Mouse (Mus musculus): ENCODE measurements around the gene Dock2. TPM values are rescaled to one million over a fixed set of nuclear protein-coding genes. Genes with fewer than 3 reads are reported as not detected.
"Not testable (repeated sequence)": the region's sequence is repeated elsewhere in the genome, so short reads cannot be mapped to it uniquely, and the experiment has no call there.

Gene Dock2
- total RNA-seq (2021), result under 1 TPM; 0.62 to 0.85 TPM
- long read RNA-seq, experiment 1, result 0 reads
- long read RNA-seq, experiment 2, result 0 reads

- DNase-seq (ENCODE audit: low spot score), result no peak
These were observed at the start of gene Dock2 for GRCm38 (mm10) chr11:34783587-34784043. Gene Dock2, minus strand, starts transcription at chr11:34783892.

- DNase-seq (ENCODE audit: low spot score), result no peak
These were observed 49.0 kb upstream of the Dock2 start for GRCm38 (mm10) chr11:34832678-34833077.

DNA sequence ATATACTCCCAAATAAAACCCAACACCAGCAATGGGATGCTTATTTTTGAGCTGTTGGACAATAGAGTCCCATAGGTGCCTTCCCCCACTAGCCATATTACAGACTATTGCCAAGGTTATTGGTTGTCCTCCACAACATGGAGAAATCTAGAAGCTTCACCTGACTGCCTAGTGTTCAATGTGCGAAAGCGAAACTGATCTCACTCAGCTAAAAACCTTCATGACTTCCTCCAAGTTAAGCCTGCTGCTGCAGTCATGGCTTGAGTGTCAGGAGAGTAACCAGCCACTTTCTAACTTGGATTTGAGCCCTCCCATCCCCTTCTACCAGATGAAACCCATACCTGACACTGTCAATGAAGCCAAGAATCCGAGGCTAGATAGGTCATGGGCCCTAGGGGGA is 44.1 kb upstream of the Dock2 start:
- DNase-seq (ENCODE audit: low spot score), result no peak

GRCm38 (mm10) chr11:34826940-34827339 is 43.2 kb upstream of the Dock2 start:
- no peak for DNase-seq (ENCODE audit: low spot score)

- no peak for DNase-seq (ENCODE audit: low spot score)
These were observed 41.1 kb upstream of the Dock2 start for GRCm38 (mm10) chr11:34824791-34825190.

DNA sequence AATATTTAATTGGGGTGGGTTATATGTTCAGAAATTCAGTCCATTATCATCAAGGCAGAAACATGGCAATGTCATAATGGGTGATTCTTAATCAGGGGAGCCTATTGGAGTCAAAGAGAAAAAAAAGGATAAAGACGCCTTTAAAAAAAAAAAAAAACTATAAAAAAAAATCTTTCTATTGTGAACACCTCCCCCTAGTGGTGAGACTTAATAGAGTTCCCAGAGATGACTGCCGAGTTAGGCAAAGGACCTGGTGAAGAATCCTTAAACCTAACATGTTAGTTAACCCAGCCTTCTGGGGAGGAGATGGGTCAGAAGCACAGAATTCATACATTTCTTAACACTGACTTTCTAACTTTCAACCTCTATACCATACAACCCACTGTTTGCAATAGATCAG is 31.1 kb upstream of the Dock2 start:
- peak; percentile 4 for DNase-seq (ENCODE audit: low spot score)

DNA sequence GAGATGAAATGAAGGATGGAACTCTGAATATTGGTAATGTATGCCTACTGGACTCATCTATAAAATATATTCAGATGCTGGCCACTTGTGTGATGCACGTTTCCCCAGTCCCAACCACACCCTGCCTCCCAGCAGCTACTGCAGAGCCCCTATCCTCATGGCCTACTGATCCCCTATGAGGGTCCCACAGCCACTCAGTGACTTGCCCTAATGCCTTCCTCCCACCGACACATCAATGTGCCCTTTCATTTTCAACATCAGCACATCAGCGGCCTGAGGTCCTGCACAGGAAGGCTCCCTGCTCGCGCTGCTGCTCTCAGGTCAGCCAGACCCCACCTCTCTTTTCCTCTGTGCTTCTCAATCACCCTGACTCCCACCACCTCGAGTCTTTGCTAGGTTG is 30.6 kb upstream of the Dock2 start:
- no peak for DNase-seq (ENCODE audit: low spot score)

- DNase-seq (ENCODE audit: low spot score), result not testable (repeated sequence)
These were observed 21.3 kb upstream of the Dock2 start for GRCm38 (mm10) chr11:34805026-34805425.

- not testable (repeated sequence) for DNase-seq (ENCODE audit: low spot score)
These were observed 14.4 kb upstream of the Dock2 start for GRCm38 (mm10) chr11:34798066-34798465.

- DNase-seq (ENCODE audit: low spot score), result no peak
These were observed 12.4 kb upstream of the Dock2 start for GRCm38 (mm10) chr11:34796097-34796496.

DNA sequence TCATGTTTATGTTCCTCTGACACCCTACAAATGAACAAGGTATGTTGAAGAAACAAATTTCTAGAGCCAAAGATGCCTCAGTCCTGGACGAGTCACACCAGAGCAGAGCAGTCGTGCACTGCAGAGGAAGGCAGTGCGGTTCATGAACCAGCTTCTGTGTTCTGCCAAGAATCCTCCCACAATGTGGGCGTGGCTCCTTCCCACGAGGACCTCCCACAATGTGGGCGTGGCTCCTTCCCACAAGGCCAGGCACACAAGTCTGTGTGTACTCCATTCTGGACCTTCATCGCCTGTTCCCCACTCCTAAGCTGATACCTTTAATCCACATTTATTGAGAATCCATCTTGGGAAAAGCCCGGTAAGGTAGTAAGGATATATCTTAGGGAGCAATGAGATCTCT is 8.2 kb upstream of the Dock2 start:
- DNase-seq (ENCODE audit: low spot score), result no peak

DNA sequence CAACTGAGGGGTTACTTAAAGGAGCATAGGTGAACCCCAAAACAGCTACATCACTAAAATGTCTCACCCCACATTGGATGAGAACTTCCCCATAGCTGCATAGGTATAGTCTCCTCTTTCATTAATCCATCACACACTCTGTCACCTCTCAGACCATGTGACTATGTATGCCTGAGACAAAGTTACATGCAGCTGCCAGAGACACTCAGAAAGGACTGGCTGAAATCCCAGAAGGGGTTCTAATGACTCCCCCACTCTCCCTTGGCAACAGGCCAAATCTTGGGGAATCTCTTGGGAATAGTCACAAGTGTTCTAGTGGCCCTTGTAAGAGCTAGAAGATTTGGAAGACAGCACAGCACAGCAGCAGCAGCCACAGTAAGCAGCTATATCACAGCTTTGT is 1.2 kb upstream of the Dock2 start:
- DNase-seq (ENCODE audit: low spot score), result no peak

DNA sequence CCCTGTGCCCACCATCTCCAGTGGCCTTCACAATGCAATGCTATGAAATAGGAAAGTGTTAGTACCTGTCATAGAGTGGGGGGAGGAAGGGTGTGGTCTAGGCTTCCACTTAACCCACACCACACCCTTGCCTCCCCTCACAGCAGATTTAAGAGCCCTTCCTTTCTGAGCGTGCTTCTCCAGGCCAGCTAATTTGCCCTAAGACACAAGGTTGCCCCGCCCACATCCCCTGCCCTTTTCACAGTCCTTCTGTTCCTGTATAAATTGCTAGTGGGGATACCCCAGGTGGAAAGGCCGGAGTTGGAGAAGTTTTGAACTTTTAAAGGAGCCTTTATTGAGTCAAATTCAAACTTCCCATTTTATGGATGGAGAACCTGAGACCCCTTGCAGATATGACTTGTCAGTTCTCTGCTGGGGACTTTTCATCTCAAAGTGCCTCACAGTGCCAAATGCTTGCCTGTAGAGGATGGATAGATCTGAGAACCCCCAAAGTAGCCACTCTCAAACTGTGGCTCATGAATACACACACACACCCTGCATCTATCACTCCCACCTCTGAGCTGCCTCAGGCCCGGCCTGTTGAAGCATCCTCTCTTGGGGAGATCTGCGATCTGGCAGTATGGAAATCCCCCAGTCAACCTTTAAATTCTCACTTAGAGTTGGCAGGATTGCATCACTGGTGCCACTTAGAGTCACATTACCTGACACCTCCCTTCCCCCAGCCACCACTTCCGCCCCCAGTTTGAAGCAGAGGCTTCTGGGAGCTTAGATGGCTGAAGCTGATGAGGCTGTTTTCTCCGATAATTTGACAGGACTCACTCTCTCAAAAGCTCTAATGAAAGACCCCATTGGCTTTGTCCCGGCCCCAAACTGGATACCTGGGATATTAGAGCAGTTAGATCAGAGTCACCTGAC is 919 bp downstream of the Dock2 start:
- no peak for DNase-seq (ENCODE audit: low spot score)

DNA sequence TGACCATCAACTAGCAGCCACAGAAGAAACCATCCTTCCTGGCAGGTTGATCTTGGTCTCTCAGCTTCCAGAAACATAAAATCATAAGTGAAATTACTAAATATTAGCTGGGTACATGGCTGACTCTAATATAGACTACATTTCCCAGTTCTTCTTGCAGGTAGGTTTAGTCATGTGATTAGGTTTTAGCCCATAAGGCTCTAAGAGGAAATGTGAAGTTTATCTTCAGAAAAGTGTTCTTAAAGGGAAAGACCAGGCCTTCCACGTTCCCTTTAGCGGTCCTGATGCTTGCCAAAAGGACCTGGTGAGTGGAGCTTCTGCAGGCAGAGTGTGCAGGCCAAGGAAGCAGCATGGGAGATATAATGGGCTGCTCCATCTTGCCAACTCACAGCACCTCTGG is 2.9 kb downstream of the Dock2 start:
- DNase-seq (ENCODE audit: low spot score), result no peak

- DNase-seq (ENCODE audit: low spot score), result no peak
These were observed 3.7 kb downstream of the Dock2 start for GRCm38 (mm10) chr11:34779966-34780365.

- no peak for DNase-seq (ENCODE audit: low spot score)
These were observed 5.3 kb downstream of the Dock2 start for GRCm38 (mm10) chr11:34778351-34778750.

DNA sequence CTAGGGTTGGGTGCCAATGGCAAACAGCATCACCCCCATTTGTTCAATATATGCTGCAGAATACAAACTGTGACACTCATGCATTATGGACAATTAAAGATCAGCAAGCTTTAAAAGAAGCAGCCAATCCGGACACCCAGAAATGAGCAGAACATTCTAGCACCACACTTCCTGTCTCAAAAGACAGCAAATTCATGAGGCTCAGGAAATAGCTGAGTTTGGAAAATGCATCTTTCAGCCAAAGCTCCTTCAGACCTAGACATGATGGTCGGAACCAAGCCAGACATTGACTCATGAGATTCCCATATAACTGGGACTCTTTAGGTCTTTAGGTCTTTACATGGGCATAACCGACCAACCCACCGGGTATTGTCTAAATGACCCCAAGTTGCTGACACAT is 6.2 kb downstream of the Dock2 start:
- DNase-seq (ENCODE audit: low spot score), result no peak

GRCm38 (mm10) chr11:34776054-34776453 is 7.6 kb downstream of the Dock2 start:
- DNase-seq (ENCODE audit: low spot score), result no peak

- DNase-seq (ENCODE audit: low spot score), result no peak
These were observed 9.1 kb downstream of the Dock2 start for GRCm38 (mm10) chr11:34774636-34775035.

GRCm38 (mm10) chr11:34773304-34773895 is 10.3 kb downstream of the Dock2 start:
- DNase-seq (ENCODE audit: low spot score), result no peak

DNA sequence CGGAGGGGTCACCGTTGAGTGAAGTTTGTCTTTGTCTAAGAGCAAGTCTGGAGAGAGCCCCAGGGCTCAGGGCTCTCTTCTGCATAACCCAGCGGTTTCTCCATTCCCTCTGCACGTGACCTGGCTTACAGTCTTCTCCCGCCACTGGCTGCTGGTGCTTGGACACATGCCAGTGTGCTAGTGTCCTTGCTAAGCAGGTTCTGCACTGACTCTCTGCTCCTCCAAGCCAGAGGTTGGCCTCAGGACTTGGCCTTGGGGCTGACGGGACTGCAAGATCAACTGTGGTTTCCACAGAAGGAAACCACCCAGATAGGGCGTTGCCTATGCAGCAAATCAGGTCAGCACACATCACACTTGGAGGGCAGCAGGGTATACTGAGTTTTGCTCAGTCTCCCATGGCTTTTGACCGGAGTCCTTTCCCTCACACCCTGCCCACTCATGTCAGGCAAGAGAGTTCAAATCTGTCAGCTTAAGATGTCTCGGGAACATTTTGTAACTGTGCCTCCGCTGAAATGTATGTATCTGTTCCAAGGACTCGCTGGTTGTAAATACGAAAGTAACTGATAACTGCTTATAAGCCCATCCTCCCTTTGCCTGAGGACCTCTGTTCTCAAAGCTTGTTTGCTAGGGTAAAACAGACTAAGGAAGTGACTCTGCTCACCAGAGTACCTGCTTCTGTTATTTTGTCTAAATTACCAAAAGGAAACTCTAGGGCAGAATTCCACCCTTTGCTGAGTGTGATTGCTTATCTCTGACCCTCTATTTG is 12.3 kb downstream of the Dock2 start:
- DNase-seq (ENCODE audit: low spot score), result peak; percentile 29

- no peak for DNase-seq (ENCODE audit: low spot score)
These were observed 13.0 kb downstream of the Dock2 start for GRCm38 (mm10) chr11:34770666-34771065.
